Mouse (Mus musculus) thymus, postnatal 4 days (tissue): ENCODE results near the gene Rad9b.
A peak's percentile ranks its signal among the peaks of the same experiment; 100 is the strongest.

Source experiments
- DNase-seq: peaks from one replicate; pipeline ENCODE4 v3.0.0; 2021

Rad9b gene

DNA sequence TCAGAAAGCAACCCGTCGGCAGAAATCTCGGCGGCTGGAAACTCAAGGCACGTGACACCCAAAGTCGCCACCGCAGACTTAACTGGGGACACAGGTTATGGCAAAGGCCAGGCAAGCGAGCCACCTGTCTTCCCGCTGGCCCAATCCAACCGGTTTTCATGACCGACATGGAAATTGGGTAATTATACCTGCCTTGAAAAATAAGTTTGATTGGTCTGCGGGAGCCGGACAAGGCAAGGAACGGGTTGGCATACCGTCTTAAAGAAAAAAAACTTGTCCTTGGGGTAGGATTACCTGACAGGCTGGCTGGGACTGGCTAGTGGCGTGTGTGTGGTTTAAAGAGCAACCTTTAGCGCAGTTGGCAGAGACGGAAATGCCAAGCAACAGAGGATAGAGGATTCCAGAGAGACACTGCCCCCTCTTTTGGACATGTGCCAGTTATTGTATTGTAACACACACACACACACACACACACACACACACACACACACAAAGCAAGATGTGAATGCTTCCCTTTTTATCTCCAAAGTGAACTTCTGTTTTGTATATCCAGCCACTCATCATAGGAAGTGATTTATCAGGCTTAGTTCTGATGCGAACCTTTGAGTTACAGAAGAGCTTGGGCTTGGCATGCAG lies 73.1 kb downstream of the Rad9b start:
- DNase-seq: no peak

GRCm38 (mm10) chr5:122280422-122280826 lies 73.6 kb downstream of the Rad9b start:
- no peak for DNase-seq

DNA sequence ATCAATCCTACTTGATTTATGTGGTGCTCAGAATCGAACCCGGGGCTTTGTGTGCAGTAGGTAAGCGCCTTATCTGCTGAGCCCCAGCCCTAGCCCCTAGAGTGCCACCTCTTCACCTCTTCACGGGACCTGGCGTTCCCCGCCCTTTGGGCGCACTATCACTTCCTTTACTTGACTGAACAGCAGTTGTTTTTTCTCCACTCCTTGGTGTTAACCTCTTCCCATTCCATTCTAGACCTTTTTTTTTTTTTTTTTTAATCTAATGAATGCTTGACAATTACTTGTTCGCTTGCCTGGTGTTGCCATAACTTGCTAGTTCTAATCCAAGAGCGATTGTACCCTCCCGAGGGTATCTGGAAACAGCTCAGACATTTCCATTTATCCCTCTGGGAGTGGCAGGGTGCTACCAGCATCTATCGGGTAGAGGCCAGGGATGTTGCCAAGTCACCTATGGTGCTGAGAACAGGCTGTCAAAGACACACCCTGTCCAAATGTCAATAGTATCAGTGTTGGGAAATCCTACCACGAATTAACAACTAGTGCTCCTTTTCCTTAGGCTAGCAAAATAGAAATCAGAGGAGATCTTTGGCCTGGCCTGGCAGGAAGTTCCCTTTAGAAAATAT lies 74.1 kb downstream of the Rad9b start:
- no peak for DNase-seq

DNA sequence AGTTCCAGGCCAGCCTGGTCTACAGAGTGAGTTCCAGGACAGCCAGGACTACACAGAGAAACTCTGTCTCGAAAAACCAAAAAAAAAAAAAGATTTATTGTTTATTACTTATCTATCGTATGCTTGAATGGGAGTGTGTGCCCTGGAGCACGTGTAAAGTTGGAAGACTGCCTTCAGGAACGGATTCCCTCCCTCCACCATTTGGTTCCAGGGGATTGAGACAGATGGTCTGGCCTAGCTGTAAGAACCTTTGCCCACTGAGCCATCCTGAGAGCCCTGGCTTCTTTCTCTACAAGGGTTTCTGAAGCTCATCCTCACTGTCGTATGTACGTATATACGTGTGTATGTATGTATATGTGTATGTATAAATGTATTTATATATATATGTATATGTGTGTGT lies 75.1 kb downstream of the Rad9b start:
- DNase-seq: no peak

DNA sequence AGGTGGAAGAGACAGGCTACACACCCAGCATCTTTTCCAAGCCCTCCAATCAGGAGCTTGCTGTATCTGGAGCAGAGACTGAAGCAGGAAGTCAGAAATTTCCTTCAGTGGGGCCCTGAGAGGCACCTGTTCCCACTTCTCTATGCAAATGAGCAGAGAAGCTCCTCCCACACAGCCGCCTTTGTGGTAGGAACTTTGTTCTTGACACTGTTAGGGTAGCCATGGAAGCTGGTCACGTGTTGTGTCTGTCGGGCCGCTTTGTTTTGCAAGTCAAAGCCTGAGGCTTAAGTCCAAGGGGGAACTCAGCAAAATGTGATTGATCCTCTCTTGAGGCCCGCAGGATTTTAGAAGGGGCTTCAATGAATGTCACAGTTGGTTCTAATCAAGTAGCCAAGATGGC lies 79.2 kb downstream of the Rad9b start:
- DNase-seq: peak; percentile 85
